ENCODE assay signal across 20 mouse cellular contexts in the genomic region with DNA sequence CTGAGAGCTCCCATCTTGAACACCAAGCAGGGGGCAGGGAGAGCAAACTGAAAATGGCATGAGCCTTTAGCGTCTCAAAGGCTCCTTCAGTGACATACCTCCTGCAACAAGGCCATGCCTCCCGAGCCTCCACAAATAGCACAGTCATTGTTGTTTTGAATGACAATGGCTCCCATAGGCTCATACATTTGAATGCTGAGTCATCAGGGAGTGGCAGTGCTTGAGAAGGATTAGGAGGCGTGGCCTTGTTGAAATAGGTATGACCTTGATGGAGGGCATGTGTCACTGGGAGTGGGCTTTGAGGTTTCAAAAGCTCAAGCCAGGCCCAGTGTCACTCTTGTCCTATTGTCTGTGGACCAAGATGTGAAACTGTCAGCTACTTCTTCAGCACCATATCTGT.
"Had no signal": no experiment of that assay in that cellular context is flagged by ENCODE, and none has a peak within 500 bp of the region (broad histone marks: within the 10 kb centered on the region; RNA-seq: fewer than 3 reads in every experiment).

No protein-coding gene starts in this region.

- H3K36me3 ChIP-seq: limb, embryonic 10.5 days; limb, embryonic 13.5 days; liver, embryonic 13.5 days; midbrain, embryonic 13.5 days; neural tube, embryonic 12.5 days; neural tube, embryonic 15.5 days had no signal

- H3K27me3 ChIP-seq: limb, embryonic 13.5 days; liver, embryonic 13.5 days; midbrain, embryonic 13.5 days; neural tube, embryonic 12.5 days; neural tube, embryonic 15.5 days had no signal

- H3K4me1 ChIP-seq: liver, embryonic 13.5 days had no signal

- H3K9me3 ChIP-seq: limb, embryonic 10.5 days; limb, embryonic 13.5 days; liver, embryonic 13.5 days; midbrain, embryonic 13.5 days; neural tube, embryonic 12.5 days; neural tube, embryonic 15.5 days had no signal

- H3K27ac ChIP-seq: kidney, postnatal 0 days; layer of hippocampus, adult 2 months; limb, embryonic 10.5 days; limb, embryonic 13.5 days; liver, embryonic 13.5 days; macrophage; midbrain, embryonic 13.5 days; neural tube, embryonic 12.5 days; neural tube, embryonic 15.5 days had no signal

- ATAC-seq: midbrain, embryonic 13.5 days had no signal

- H3K4me3 ChIP-seq: layer of hippocampus, adult 2 months; limb, embryonic 10.5 days; limb, embryonic 13.5 days; liver, embryonic 13.5 days; midbrain, embryonic 13.5 days; neural tube, embryonic 12.5 days; neural tube, embryonic 15.5 days had no signal

- H3K9ac ChIP-seq: limb, embryonic 13.5 days; liver, embryonic 13.5 days; midbrain, embryonic 13.5 days; neural tube, embryonic 12.5 days; neural tube, embryonic 15.5 days had no signal

- H3K4me2 ChIP-seq: limb, embryonic 13.5 days; liver, embryonic 13.5 days; midbrain, embryonic 13.5 days; neural tube, embryonic 12.5 days; neural tube, embryonic 15.5 days had no signal

- DNase-seq: kidney, adult 2 months; kidney, postnatal 25 days; layer of hippocampus, adult 9-11 months; liver; liver, embryonic 13.5 days; lung, adult 2 months; retina, postnatal 1 day; right cerebral cortex, postnatal 25 days; spleen, adult 18-20 months; thymus, adult 18-20 months; thymus, postnatal 14 days; thymus, postnatal 4 days had no signal
